Mouse (Mus musculus): ENCODE data around the gene Slc43a3. TPM values are rescaled to one million over a fixed set of nuclear protein-coding genes. Genes with fewer than 3 reads are reported as not detected.
"Not testable (repeated sequence)": the region's sequence is repeated elsewhere in the genome, so short reads cannot be mapped to it uniquely, and the experiment has no call there.

Gene Slc43a3
- polyA plus RNA-seq, 1 experiment from 2014 or later, result 48.5 TPM

GRCm38 (mm10) chr2:84890045-84890340 lies 46.4 kb upstream of the Slc43a3 start:
- Histone ChIP-seq H3K4me2 (ENCODE audit: low read depth, low read length) (no peak overlapping the region), H3K4me3 (ENCODE audit: low read depth, low read length) (no peak overlapping the region), H3K4me1 (ENCODE audit: insufficient read depth) (peaks cover 29% of the 10 kb centered on the region), H3K27me3 (ENCODE audit: insufficient read depth, low read length) (peaks cover 48% of the 10 kb centered on the region), H3K9me3 (ENCODE audit: low read length) (no peaks in the 10 kb centered on the region), H3K27ac (ENCODE audit: low read depth) (no peak overlapping the region), H3K9ac (replicated peaks) (no peak overlapping the region), H3K36me3 (replicated peaks; ENCODE audit: insufficient read depth, low read length) (no peaks in the 10 kb centered on the region)
- no peak for TF ChIP-seq EP300 (IDR thresholded peaks at IDR 0.05; ENCODE audit: low read depth)
- TF ChIP-seq CTCF (IDR thresholded peaks at IDR 0.05; ENCODE audit: low read depth), result peak; percentile 88
- ATAC-seq (peak; percentile 65), DNase-seq (peak; percentile 83)
- WGBS (ENCODE audit: insufficient replicate concordance), result 0% methylated on average over 5 of the region's 5 CpGs

GRCm38 (mm10) chr2:84893359-84893758 lies 43.0 kb upstream of the Slc43a3 start:
- Histone ChIP-seq H3K4me1 (ENCODE audit: insufficient read depth) (peaks cover 13% of the 10 kb centered on the region), H3K9me3 (ENCODE audit: low read length) (no peaks in the 10 kb centered on the region), H3K27me3 (ENCODE audit: insufficient read depth, low read length) (peaks cover 14% of the 10 kb centered on the region), H3K36me3 (replicated peaks; ENCODE audit: insufficient read depth, low read length) (no peaks in the 10 kb centered on the region), H3K27ac (ENCODE audit: low read depth) (no peak overlapping the region), H3K9ac (replicated peaks) (no peak overlapping the region), H3K4me2 (ENCODE audit: low read depth, low read length) (no peak overlapping the region), H3K4me3 (ENCODE audit: low read depth, low read length) (no peak overlapping the region)
- ATAC-seq (no peak), DNase-seq (no peak)
- no peak for TF ChIP-seq EP300 (IDR thresholded peaks at IDR 0.05; ENCODE audit: low read depth)
- TF ChIP-seq CTCF (IDR thresholded peaks at IDR 0.05; ENCODE audit: low read depth), result no peak
- 52% methylated on average over 6 of the region's 6 CpGs for WGBS (ENCODE audit: insufficient replicate concordance)

GRCm38 (mm10) chr2:84895495-84896198 lies 40.7 kb upstream of the Slc43a3 start:
- Histone ChIP-seq H3K27me3 (ENCODE audit: insufficient read depth, low read length) (no peaks in the 10 kb centered on the region), H3K9ac (replicated peaks) (no peak overlapping the region), H3K4me1 (ENCODE audit: insufficient read depth) (peaks cover 5% of the 10 kb centered on the region; the same call in 1 of the 2 replicates), H3K36me3 (replicated peaks; ENCODE audit: insufficient read depth, low read length) (no peaks in the 10 kb centered on the region), H3K27ac (ENCODE audit: low read depth) (no peak overlapping the region), H3K9me3 (ENCODE audit: low read length) (no peaks in the 10 kb centered on the region), H3K4me3 (ENCODE audit: low read depth, low read length) (no peak overlapping the region), H3K4me2 (ENCODE audit: low read depth, low read length) (no peak overlapping the region)
- TF ChIP-seq EP300 (IDR thresholded peaks at IDR 0.05; ENCODE audit: low read depth) (no peak), CTCF (IDR thresholded peaks at IDR 0.05; ENCODE audit: low read depth) (no peak)
- WGBS (ENCODE audit: insufficient replicate concordance), result 51% methylated on average over 4 of the region's 4 CpGs
- no peak for DNase-seq
- 0 out of 2 replicates have a peak, but pooled peaks have one; percentile 21 for ATAC-seq

GRCm38 (mm10) chr2:84896686-84897085 lies 39.7 kb upstream of the Slc43a3 start:
- not testable (repeated sequence) for H3K27me3 ChIP-seq (ENCODE audit: insufficient read depth, low read length); ATAC-seq; DNase-seq; H3K27ac ChIP-seq (ENCODE audit: low read depth); H3K4me2 ChIP-seq (ENCODE audit: low read depth, low read length); H3K4me3 ChIP-seq (ENCODE audit: low read depth, low read length); H3K9ac ChIP-seq (replicated peaks); H3K36me3 ChIP-seq (replicated peaks; ENCODE audit: insufficient read depth, low read length); H3K4me1 ChIP-seq (ENCODE audit: insufficient read depth); H3K9me3 ChIP-seq (ENCODE audit: low read length)
- 81% methylated on average over 6 of the region's 6 CpGs for WGBS (ENCODE audit: insufficient replicate concordance)

GRCm38 (mm10) chr2:84912722-84913121 lies 23.7 kb upstream of the Slc43a3 start:
- Histone ChIP-seq H3K27ac (ENCODE audit: low read depth) (no peak overlapping the region), H3K9ac (replicated peaks) (no peak overlapping the region), H3K27me3 (ENCODE audit: insufficient read depth, low read length) (no peaks in the 10 kb centered on the region), H3K4me1 (ENCODE audit: insufficient read depth) (no peaks in the 10 kb centered on the region), H3K4me2 (ENCODE audit: low read depth, low read length) (no peak overlapping the region), H3K36me3 (replicated peaks; ENCODE audit: insufficient read depth, low read length) (no peaks in the 10 kb centered on the region), H3K4me3 (ENCODE audit: low read depth, low read length) (no peak overlapping the region), H3K9me3 (ENCODE audit: low read length) (no peaks in the 10 kb centered on the region)
- WGBS (ENCODE audit: insufficient replicate concordance), result 62% methylated on average over 3 of the region's 3 CpGs
- no peak for DNase-seq
- ATAC-seq, result no peak
- TF ChIP-seq EP300 (IDR thresholded peaks at IDR 0.05; ENCODE audit: low read depth), result no peak
- TF ChIP-seq CTCF (IDR thresholded peaks at IDR 0.05; ENCODE audit: low read depth), result no peak

GRCm38 (mm10) chr2:84913881-84914280 lies 22.5 kb upstream of the Slc43a3 start:
- Histone ChIP-seq H3K4me1 (ENCODE audit: insufficient read depth) (no peaks in the 10 kb centered on the region), H3K4me2 (ENCODE audit: low read depth, low read length) (no peak overlapping the region), H3K27me3 (ENCODE audit: insufficient read depth, low read length) (no peaks in the 10 kb centered on the region), H3K27ac (ENCODE audit: low read depth) (0 out of 2 replicates have a peak overlapping the region, but pooled peaks have one; percentile 29), H3K4me3 (ENCODE audit: low read depth, low read length) (no peak overlapping the region), H3K9me3 (ENCODE audit: low read length) (no peaks in the 10 kb centered on the region), H3K9ac (replicated peaks) (no peak overlapping the region), H3K36me3 (replicated peaks; ENCODE audit: insufficient read depth, low read length) (no peaks in the 10 kb centered on the region)
- TF ChIP-seq EP300 (IDR thresholded peaks at IDR 0.05; ENCODE audit: low read depth) (no peak), CTCF (IDR thresholded peaks at IDR 0.05; ENCODE audit: low read depth) (no peak)
- ATAC-seq (no peak), DNase-seq (no peak)
- 68% methylated on average over 5 of the region's 5 CpGs for WGBS (ENCODE audit: insufficient replicate concordance)

Data from liver, postnatal 0 days (tissue).